Mouse (Mus musculus): ENCODE data around the gene Scly.

Gene Scly

GRCm38 (mm10) chr1:91362113-91362512 lies 64.0 kb downstream of the Scly start:
- no peak for DNase-seq (ENCODE audit: low spot score in 2 of 2)

GRCm38 (mm10) chr1:91364822-91365644 lies 66.9 kb downstream of the Scly start:
- no peak for DNase-seq (ENCODE audit: low spot score in 2 of 2)

GRCm38 (mm10) chr1:91365816-91366214 lies 67.7 kb downstream of the Scly start:
- no peak for DNase-seq (ENCODE audit: low spot score in 2 of 2)

- peak; percentile 89 to 90 for DNase-seq (ENCODE audit: low spot score in 2 of 2)
These were observed 68.3 kb downstream of the Scly start, which contains the start of gene Erfe for GRCm38 (mm10) chr1:91366215-91367108. Gene Erfe (plus strand): TSS chr1:91366430.

- DNase-seq (ENCODE audit: low spot score in 2 of 2): no peak
These were observed 69.2 kb downstream of the Scly start for GRCm38 (mm10) chr1:91367295-91367694.

- DNase-seq (ENCODE audit: low spot score in 2 of 2): no peak
These were observed 71.3 kb downstream of the Scly start for GRCm38 (mm10) chr1:91369408-91369807.

- DNase-seq (ENCODE audit: low spot score in 2 of 2): no peak
These were observed 71.9 kb downstream of the Scly start for GRCm38 (mm10) chr1:91370055-91370454.
